Mouse (Mus musculus) CH12.LX (cell line): ENCODE data around the gene Palm. TPM values are rescaled to one million over a fixed set of nuclear protein-coding genes. Genes with fewer than 3 reads are reported as not detected.

Experiments used
- DNase-seq: peaks from one replicate; pipeline ENCODE4 v3.0.0-alpha.2; 2013; ENCODE audit errors: extremely low read depth
- H3K27ac ChIP-seq: 2 replicates; pipeline ENCODE4 v1.5.1; 2012; ENCODE audit warnings: low read depth, mild to moderate bottlenecking, control low read depth, moderate library complexity; ENCODE audit not compliant: insufficient read depth
- H3K27me3 ChIP-seq: replicated peaks from 2 replicates; pipeline ENCODE3; 2012; ENCODE audit warnings: inconsistent platforms
- H3K36me3 ChIP-seq, 2 experiments: replicated peaks in 1 of 2; 2 replicates each; pipeline versions ENCODE3 to v1.6.1; 2012; ENCODE audit warnings: inconsistent platforms in 1 of 2, low read length in 1 of 2, mild to moderate bottlenecking in 1 of 2, mixed read lengths in 1 of 2, moderate library complexity in 1 of 2; ENCODE audit not compliant: control insufficient read depth in 1 of 2, insufficient read depth in 1 of 2
- H3K4me1 ChIP-seq, 2 experiments: 2 replicates each; pipeline ENCODE4 v1.6.1; 2012; ENCODE audit warnings: inconsistent platforms in 1 of 2, moderate library complexity in 1 of 2; ENCODE audit not compliant: insufficient read depth in 2 of 2, control insufficient read depth in 1 of 2
- H3K4me2 ChIP-seq: 2 replicates; pipeline ENCODE4 v1.6.1; 2012; ENCODE audit warnings: low read depth, mild to moderate bottlenecking, control low read depth; ENCODE audit not compliant: poor library complexity, insufficient read depth, severe bottlenecking
- H3K4me3 ChIP-seq, 3 experiments: fragments of 150-350 bp in 1 of 3; sonication (generic) in 1 of 3; replicated peaks in 1 of 3; 2 replicates each; pipeline versions ENCODE3 to v1.5.1; 2011 to 2012; ENCODE audit warnings: low read depth in 2 of 3, low read length in 2 of 3, mild to moderate bottlenecking in 2 of 3, moderate library complexity in 2 of 3, control low read depth in 1 of 3, improper control_type of control experiment in 1 of 3, inconsistent platforms in 1 of 3, mixed read lengths in 1 of 3; ENCODE audit not compliant: poor library complexity in 1 of 3
- H3K79me2 ChIP-seq: replicated peaks from 2 replicates; pipeline ENCODE4 v1.6.1; 2012; ENCODE audit warnings: mild to moderate bottlenecking, moderate library complexity; ENCODE audit not compliant: control insufficient read depth, poor library complexity, insufficient read depth, severe bottlenecking; ENCODE audit errors: extremely low read depth
- H3K9ac ChIP-seq: 2 replicates; pipeline ENCODE4 v1.6.1; 2012; ENCODE audit warnings: low read depth, mild to moderate bottlenecking, control low read depth, moderate library complexity; ENCODE audit not compliant: insufficient read depth
- H3K9me3 ChIP-seq: replicated peaks from 2 replicates; pipeline ENCODE3; 2012; ENCODE audit warnings: low read length, inconsistent platforms, mixed read lengths
- CHD1 ChIP-seq: IDR thresholded peaks from 2 replicates; pipeline ENCODE4 v1.6.1; 2012; ENCODE audit warnings: low read depth, low read length, improper control_type of control experiment, inconsistent platforms
- CTCF ChIP-seq, 2 experiments: IDR thresholded peaks in 1 of 2; conservative IDR thresholded peaks in 1 of 2; 2 replicates each; pipeline ENCODE4 v1.5.1; 2011 to 2012; ENCODE audit warnings: low read depth in 2 of 2, low read length in 2 of 2, improper control_type of control experiment in 1 of 2, inconsistent platforms in 1 of 2, mild to moderate bottlenecking in 1 of 2, moderate library complexity in 1 of 2
- ELF1 ChIP-seq: IDR thresholded peaks from 2 replicates; pipeline ENCODE4 v1.6.1; 2014; ENCODE audit warnings: low read depth, mild to moderate bottlenecking, inconsistent platforms, low read length, improper control_type of control experiment
- EP300 ChIP-seq: IDR thresholded peaks from 2 replicates; pipeline ENCODE4 v1.6.1; 2011; ENCODE audit warnings: low read length, improper control_type of control experiment
- ETS1 ChIP-seq: conservative IDR thresholded peaks from 2 replicates; pipeline ENCODE4 v1.6.1; 2012; ENCODE audit warnings: low read depth, mild to moderate bottlenecking, inconsistent platforms, low read length, improper control_type of control experiment, moderate library complexity
- KAT2A ChIP-seq: IDR thresholded peaks from 2 replicates; pipeline ENCODE4 v1.6.1; 2012; ENCODE audit warnings: low read length, improper control_type of control experiment, inconsistent platforms; ENCODE audit not compliant: insufficient replicate concordance
- MAX ChIP-seq: IDR thresholded peaks from 2 replicates; pipeline ENCODE4 v1.6.1; 2011; ENCODE audit warnings: low read length, improper control_type of control experiment
- MAZ ChIP-seq: IDR thresholded peaks from 2 replicates; pipeline ENCODE4 v1.6.1; 2012; ENCODE audit warnings: low read depth, mild to moderate bottlenecking, inconsistent platforms, low read length, improper control_type of control experiment, moderate library complexity
- MEF2A ChIP-seq: IDR thresholded peaks from 2 replicates; pipeline ENCODE4 v1.6.1; 2014; ENCODE audit warnings: low read depth, mild to moderate bottlenecking, inconsistent platforms, low read length, improper control_type of control experiment, borderline replicate concordance
- NELFE ChIP-seq: IDR thresholded peaks from 2 replicates; pipeline ENCODE4 v1.6.1; 2011; ENCODE audit warnings: low read depth, low read length, improper control_type of control experiment
- NRF1 ChIP-seq: IDR thresholded peaks from 2 replicates; pipeline ENCODE4 v1.6.1; 2014; ENCODE audit warnings: low read depth, mild to moderate bottlenecking, inconsistent platforms, low read length, improper control_type of control experiment, moderate library complexity
- PAX5 ChIP-seq: IDR thresholded peaks from 2 replicates; pipeline ENCODE4 v1.6.1; 2012; ENCODE audit warnings: low read length, inconsistent platforms, mixed read lengths
- POLR2A ChIP-seq: IDR thresholded peaks from 2 replicates; pipeline ENCODE4 v1.6.1; 2011; ENCODE audit warnings: low read depth, mild to moderate bottlenecking, improper control_type of control experiment, low read length
- POLR2AphosphoS2 ChIP-seq: IDR thresholded peaks from 2 replicates; pipeline ENCODE4 v1.6.1; 2011; ENCODE audit warnings: low read depth, low read length, improper control_type of control experiment
- RAD21 ChIP-seq: IDR thresholded peaks from 2 replicates; pipeline ENCODE4 v1.6.1; 2011; ENCODE audit warnings: low read depth, mild to moderate bottlenecking, low read length, improper control_type of control experiment, moderate library complexity
- RCOR1 ChIP-seq: conservative IDR thresholded peaks from 2 replicates; pipeline ENCODE4 v1.6.1; 2012; ENCODE audit warnings: low read depth, mild to moderate bottlenecking, inconsistent platforms, low read length, improper control_type of control experiment
- SIN3A ChIP-seq: IDR thresholded peaks from 2 replicates; pipeline ENCODE4 v1.6.1; 2012; ENCODE audit warnings: low read length, improper control_type of control experiment, inconsistent platforms
- SMC3 ChIP-seq: IDR thresholded peaks from 2 replicates; pipeline ENCODE4 v1.6.1; 2011; ENCODE audit warnings: low read depth, low read length, improper control_type of control experiment
- TBP ChIP-seq: conservative IDR thresholded peaks from 2 replicates; pipeline ENCODE4 v1.6.1; 2011; ENCODE audit warnings: low read depth, low read length, improper control_type of control experiment
- TCF12 ChIP-seq: IDR thresholded peaks from 2 replicates; pipeline ENCODE4 v1.6.1; 2014; ENCODE audit warnings: low read depth, mild to moderate bottlenecking, inconsistent platforms, low read length, improper control_type of control experiment
- UBTF ChIP-seq: IDR thresholded peaks from 2 replicates; pipeline ENCODE4 v1.6.1; 2012; ENCODE audit warnings: low read depth, mild to moderate bottlenecking, inconsistent platforms, low read length, improper control_type of control experiment, moderate library complexity
- USF1 ChIP-seq: IDR thresholded peaks from 2 replicates; pipeline ENCODE4 v1.6.1; 2014; ENCODE audit warnings: low read depth, mild to moderate bottlenecking, inconsistent platforms, low read length, improper control_type of control experiment
- ZC3H11A ChIP-seq: IDR thresholded peaks from 2 replicates; pipeline ENCODE4 v1.6.1; 2012; ENCODE audit warnings: low read depth, mild to moderate bottlenecking, inconsistent platforms, low read length, improper control_type of control experiment
- ZMIZ1 ChIP-seq: IDR thresholded peaks from 2 replicates; pipeline ENCODE4 v1.6.1; 2012; ENCODE audit warnings: low read depth, mild to moderate bottlenecking, inconsistent platforms, low read length, improper control_type of control experiment
- ZNF384 ChIP-seq: IDR thresholded peaks from 2 replicates; pipeline ENCODE4 v1.6.1; 2012; ENCODE audit warnings: low read depth, low read length, improper control_type of control experiment, inconsistent platforms
- dilution Hi-C: fragments of 300-500 bp; cut with MboI; formaldehyde crosslinking; loops from 2 replicates; pipeline ENCODE4 v1.14.3; 2020; ENCODE audit warnings: low sequenced_read_pairs; ENCODE audit not compliant: extremely low pct_unique_long_range_greater_than_20kb, extremely low pct_ligation_motif_present
- in situ Hi-C: fragments of 300-500 bp; cut with MboI; formaldehyde crosslinking; loops from 3 replicates; pipeline ENCODE4 v1.14.3; 2019; ENCODE audit warnings: low sequenced_read_pairs, low pct_ligation_motif_present, low pct_unique_long_range_greater_than_20kb, mixed read lengths
- polyA plus RNA-seq: library from polyadenylated mRNA; unstranded; fragments of >175 nt; gene quantifications from 2 replicates; pipeline ENCODE4 v1.2.1, GENCODE M21; 2012; ENCODE audit warnings: low read depth; ENCODE audit not compliant: insufficient read length
- total RNA-seq, 2 experiments: library from RNA; depleted of rRNA; stranded (reverse); fragments of 300-350 nt in 1 of 2; fragments of >200 nt in 1 of 2; gene quantifications; 2 replicates each; pipeline ENCODE4 v1.2.3; 2012 to 2014

Gene Palm
- total and polyA plus RNA-seq, 3 experiments: 0.78 to 5.3 (median 2.5) TPM

DNA sequence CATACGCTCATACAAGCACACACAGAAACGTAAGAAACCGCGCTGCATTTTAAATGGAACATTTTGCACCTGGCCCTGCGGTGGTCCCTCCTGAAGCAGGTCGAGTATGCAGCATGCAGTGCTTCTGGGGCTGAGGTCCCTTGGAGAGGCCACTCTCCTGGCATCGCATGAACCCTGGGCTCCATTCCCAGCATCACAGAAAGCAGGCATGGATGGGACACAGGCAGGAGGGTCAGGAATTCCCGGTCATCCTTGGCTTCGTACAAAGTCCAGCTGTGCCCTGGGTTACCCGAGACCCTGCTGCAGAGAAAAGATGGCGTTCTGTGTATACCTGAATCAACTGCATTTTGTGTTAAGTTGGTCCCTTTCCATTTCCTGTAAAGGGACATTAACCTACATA lies 7.1 kb downstream of the Palm start:
- Histone ChIP-seq H3K4me1 (peaks cover 3 to 12% of the 10 kb centered on the region in 2 experiments), H3K79me2 (no peaks in the 10 kb centered on the region), H3K36me3 (no peaks in the 10 kb centered on the region), H3K9ac (no peak overlapping the region), H3K4me3 (no peak overlapping the region), H3K27ac (no peak overlapping the region), H3K4me2 (no peak overlapping the region), H3K9me3 (peaks cover 5% of the 10 kb centered on the region), H3K27me3 (peaks cover 20% of the 10 kb centered on the region)
- DNase-seq: no peak
- TF ChIP-seq TCF12 (no peak), CHD1 (no peak), POLR2AphosphoS2 (no peak), ZNF384 (no peak), MAX (no peak), NRF1 (no peak), ELF1 (no peak), EP300 (no peak), POLR2A (no peak), TBP (no peak), SMC3 (no peak)
- dilution Hi-C loops (no loop called here), in situ Hi-C loops (no loop called here)

DNA sequence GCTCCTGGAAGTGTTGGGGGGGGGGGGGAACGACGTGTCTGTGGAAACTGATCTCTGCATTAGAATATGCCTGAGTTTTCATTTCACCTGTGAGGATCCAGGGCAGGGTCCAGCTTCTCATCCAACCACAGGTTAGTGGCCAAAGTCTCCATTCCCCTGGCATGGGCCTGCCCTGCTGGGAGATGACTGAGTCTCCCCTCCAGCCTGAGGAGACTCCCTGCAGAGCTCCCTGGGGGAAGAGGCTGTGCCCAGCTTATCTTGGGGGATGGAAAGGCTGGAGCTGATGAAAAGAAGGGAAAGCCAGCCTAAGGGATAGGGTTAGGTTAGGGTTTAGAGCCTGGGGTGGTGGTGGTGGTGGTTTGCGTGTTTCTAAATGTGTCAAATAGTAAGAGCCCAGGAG lies 8.5 kb downstream of the Palm start:
- Histone ChIP-seq H3K9me3 (peaks cover 2% of the 10 kb centered on the region), H3K27ac (no peak overlapping the region), H3K36me3 (no peaks in the 10 kb centered on the region), H3K9ac (no peak overlapping the region), H3K79me2 (no peaks in the 10 kb centered on the region), H3K27me3 (peaks cover 27% of the 10 kb centered on the region), H3K4me1 (peaks cover 3 to 12% of the 10 kb centered on the region in 2 experiments), H3K4me3 (no peak overlapping the region), H3K4me2 (no peak overlapping the region)
- TF ChIP-seq MAX (no peak), RCOR1 (no peak), TBP (no peak), KAT2A (no peak), POLR2AphosphoS2 (no peak)
- DNase-seq: no peak
- in situ Hi-C loops: no loop called here
- dilution Hi-C loops: no loop called here

DNA sequence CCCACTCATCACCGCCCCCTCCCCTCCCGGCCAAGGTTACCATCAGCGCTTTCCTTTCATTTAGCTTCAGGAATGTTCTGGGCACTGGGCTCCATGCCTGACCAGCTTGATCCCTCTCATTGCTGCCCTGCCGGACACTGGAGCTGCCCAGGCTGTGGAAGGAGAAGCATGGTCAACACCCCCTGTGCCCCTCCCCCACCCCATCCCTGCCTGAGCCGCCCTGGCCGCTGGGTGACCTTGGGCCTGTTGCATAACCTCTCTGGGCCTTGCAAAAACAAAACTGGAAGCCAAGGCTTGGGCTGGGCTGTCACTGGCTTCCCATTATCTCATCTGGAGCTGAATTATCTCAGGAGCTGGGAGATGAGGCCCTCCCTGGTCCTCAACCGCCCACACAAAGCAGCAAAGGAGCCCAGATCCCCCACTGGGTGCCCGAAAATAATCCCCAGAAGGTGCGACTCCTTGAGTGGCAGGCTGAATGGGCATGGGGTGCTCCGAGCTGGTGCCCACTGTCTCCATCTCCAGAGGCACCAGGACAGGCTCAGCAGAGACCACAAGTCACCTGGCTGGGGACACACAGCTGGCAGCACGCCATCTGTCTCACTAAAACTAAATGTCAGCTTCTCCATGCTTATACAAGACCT lies 9.1 kb downstream of the Palm start:
- Histone ChIP-seq H3K36me3 (no peaks in the 10 kb centered on the region), H3K4me1 (peaks cover 3 to 12% of the 10 kb centered on the region in 2 experiments), H3K4me3 (no peak overlapping the region), H3K27ac (no peak overlapping the region), H3K79me2 (no peaks in the 10 kb centered on the region), H3K9me3 (peaks cover 2% of the 10 kb centered on the region), H3K9ac (no peak overlapping the region), H3K4me2 (no peak overlapping the region), H3K27me3 (peaks cover 27% of the 10 kb centered on the region)
- dilution Hi-C loops: no loop called here
- TF ChIP-seq UBTF (no peak), MEF2A (no peak), MAZ (no peak), PAX5 (no peak), EP300 (no peak), USF1 (no peak), SIN3A (no peak), MAX (no peak), ELF1 (no peak), RCOR1 (no peak), CTCF (conservative IDR thresholded peaks at IDR 0.05 in 1 of 2, IDR thresholded peaks at IDR 0.05 in 1 of 2; ENCODE audit: low read depth in 2 of 2, low read length in 2 of 2) (no peak), NELFE (no peak), ZMIZ1 (no peak), ETS1 (no peak), CHD1 (no peak), POLR2A (no peak), RAD21 (no peak), ZC3H11A (no peak)
- in situ Hi-C loops: no loop called here
- no peak for DNase-seq
